Mouse (Mus musculus) megakaryocyte, embryonic 14.5 days (primary cell): ENCODE results near the gene Tmem38a. TPM values are rescaled to one million over a fixed set of nuclear protein-coding genes. Genes with fewer than 3 reads are reported as not detected.

Experiments used
- H3K27me3 ChIP-seq: replicated peaks from 2 replicates; pipeline ENCODE3; 2012; ENCODE audit warnings: inconsistent platforms
- H3K36me3 ChIP-seq: replicated peaks from 2 replicates; pipeline ENCODE3; 2012; ENCODE audit warnings: low read length, inconsistent platforms, mixed read lengths
- H3K4me1 ChIP-seq: 2 replicates; pipeline ENCODE4 v1.6.1; 2012; ENCODE audit warnings: inconsistent platforms
- H3K4me3 ChIP-seq: replicated peaks from 2 replicates; pipeline ENCODE3; 2012; ENCODE audit warnings: moderate library complexity, mild to moderate bottlenecking, inconsistent platforms
- H3K9me3 ChIP-seq: 2 replicates; pipeline ENCODE4 v1.6.1; 2012; ENCODE audit warnings: inconsistent platforms
- FLI1 ChIP-seq: IDR thresholded peaks from 2 replicates; pipeline ENCODE4 v1.6.1; 2012; ENCODE audit warnings: low read length, inconsistent platforms, mixed read lengths
- GATA1 ChIP-seq: IDR thresholded peaks from 3 replicates; pipeline ENCODE4 v1.6.1; 2012; ENCODE audit warnings: mixed read lengths, low read length, inconsistent platforms, borderline replicate concordance
- polyA plus RNA-seq: library from polyadenylated mRNA; stranded (reverse); fragments of >175 nt; gene quantifications from 2 replicates; pipeline ENCODE4 v1.2.3, GENCODE M21; 2012; ENCODE audit warnings: low replicate concordance; ENCODE audit not compliant: insufficient read depth

Gene Tmem38a
- 3.5 TPM in 1 of 2 replicates, not detected in the other for polyA plus RNA-seq

DNA sequence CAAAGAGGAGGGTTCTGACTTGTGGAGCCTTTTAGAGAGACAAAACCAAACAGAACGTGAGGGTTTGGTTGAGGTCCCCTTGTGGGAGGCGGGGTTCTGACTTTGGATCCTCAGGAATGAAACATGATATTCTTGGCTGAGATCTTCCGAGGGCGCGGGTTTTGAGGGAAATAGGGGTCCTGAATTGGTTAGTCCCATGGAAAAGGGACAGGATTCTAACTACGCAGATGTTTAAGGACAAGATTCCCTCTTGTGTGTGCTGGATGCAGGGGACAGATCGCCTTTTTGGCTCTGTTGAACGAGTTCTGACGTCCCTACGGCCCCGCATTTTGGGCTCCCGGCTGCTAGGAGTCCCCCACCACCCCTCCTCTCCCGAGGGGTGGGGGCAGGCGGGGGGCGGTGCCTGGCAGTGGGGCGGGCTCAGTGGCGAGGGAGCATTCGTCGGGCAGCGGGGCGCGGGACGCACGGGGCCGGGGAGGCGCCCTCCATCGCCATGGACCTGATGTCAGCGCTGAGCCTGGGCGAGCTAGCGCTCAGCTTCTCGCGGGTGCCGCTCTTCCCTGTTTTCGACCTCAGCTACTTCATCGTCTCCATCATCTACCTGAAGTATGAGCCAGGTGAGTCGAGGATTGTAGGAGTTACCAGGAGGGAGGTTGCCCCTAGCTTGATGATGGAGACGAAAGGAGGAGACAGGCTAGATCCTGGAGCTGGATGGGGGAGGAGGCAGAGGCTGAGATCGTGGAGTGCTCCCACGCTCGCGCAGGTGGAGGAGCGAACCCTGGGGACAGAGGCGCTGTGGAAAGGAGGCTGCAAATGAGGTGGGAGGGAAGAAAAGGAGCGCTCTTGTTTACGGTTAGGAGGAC, at the start of gene Tmem38a:
TSS of gene Tmem38a (plus strand) at position 445 of the 863 bp plus-strand sequence.
- H3K9me3 ChIP-seq, result no peaks in the 10 kb centered on the region
- peaks cover 49% of the 10 kb centered on the region for H3K4me1 ChIP-seq
- H3K27me3 ChIP-seq, result peaks cover 3% of the 10 kb centered on the region
- TF ChIP-seq FLI1 (no peak), GATA1 (no peak)
- peak within 1 kb of the TSS; percentile 93 for H3K4me3 ChIP-seq
- peaks cover 32% of the 10 kb centered on the region for H3K36me3 ChIP-seq

- no peak overlapping the region for H3K4me3 ChIP-seq
- no peaks in the 10 kb centered on the region for H3K27me3 ChIP-seq
- H3K4me1 ChIP-seq, result peaks cover 60% of the 10 kb centered on the region
- no peaks in the 10 kb centered on the region for H3K9me3 ChIP-seq
- H3K36me3 ChIP-seq, result peaks cover 42% of the 10 kb centered on the region
- no peak for TF ChIP-seq FLI1
- no peak for TF ChIP-seq GATA1
Observed at GRCm38 (mm10) chr8:72532103-72532502, 39.8 kb upstream of the Tmem38a start.

- peaks cover 83% of the 10 kb centered on the region for H3K4me1 ChIP-seq
- no peak for TF ChIP-seq FLI1
- no peak for TF ChIP-seq GATA1
- no peaks in the 10 kb centered on the region for H3K9me3 ChIP-seq
- no peaks in the 10 kb centered on the region for H3K27me3 ChIP-seq
- H3K4me3 ChIP-seq, result no peak overlapping the region
- peaks cover 29% of the 10 kb centered on the region for H3K36me3 ChIP-seq
Observed at GRCm38 (mm10) chr8:72534888-72535287, 37.0 kb upstream of the Tmem38a start.

- TF ChIP-seq FLI1 (no peak), GATA1 (no peak)
- Histone ChIP-seq H3K4me1 (peaks cover 85% of the 10 kb centered on the region), H3K36me3 (peaks cover 29% of the 10 kb centered on the region), H3K27me3 (no peaks in the 10 kb centered on the region), H3K9me3 (no peaks in the 10 kb centered on the region), H3K4me3 (no peak overlapping the region)
Observed at GRCm38 (mm10) chr8:72539234-72539633, 32.6 kb upstream of the Tmem38a start.

DNA sequence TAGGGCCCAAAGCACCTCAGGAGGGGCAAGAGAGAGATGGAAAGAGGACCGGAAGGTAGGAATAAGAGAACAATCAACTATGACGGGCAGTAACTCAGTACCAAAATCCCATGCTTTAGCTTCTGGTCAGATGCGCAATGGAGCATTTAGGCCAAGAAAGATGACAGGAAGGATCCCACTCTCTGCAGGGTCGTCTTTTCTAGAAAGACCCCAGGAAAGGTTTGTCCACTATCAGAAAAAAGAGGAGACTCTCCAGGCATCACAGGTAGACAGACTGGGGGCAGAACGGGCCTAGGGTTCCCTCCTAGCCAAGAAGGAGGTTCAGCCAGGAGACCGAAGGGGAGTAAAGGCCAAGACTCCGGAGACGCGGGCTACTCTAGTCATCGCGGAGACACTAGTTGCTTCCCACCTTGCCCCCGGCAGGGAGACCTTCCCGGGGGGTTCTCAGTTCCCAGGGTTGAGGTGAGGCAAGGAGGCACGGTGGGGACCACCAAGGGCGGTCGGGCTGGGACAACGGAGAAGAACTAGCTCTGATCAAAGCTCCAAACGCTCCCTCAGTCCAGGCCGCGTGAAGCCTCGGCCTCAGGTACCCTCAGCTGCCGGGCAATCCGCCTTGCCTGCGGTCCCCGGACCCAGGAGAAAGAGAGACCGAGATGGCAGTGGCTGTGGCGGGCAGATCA, 24.6 kb upstream of the Tmem38a start:
- Histone ChIP-seq H3K9me3 (no peaks in the 10 kb centered on the region), H3K27me3 (no peaks in the 10 kb centered on the region), H3K4me1 (peaks cover 78% of the 10 kb centered on the region), H3K36me3 (peaks cover 46% of the 10 kb centered on the region), H3K4me3 (peak overlapping the region; percentile 99)
- no peak for TF ChIP-seq FLI1
- TF ChIP-seq GATA1, result no peak

DNA sequence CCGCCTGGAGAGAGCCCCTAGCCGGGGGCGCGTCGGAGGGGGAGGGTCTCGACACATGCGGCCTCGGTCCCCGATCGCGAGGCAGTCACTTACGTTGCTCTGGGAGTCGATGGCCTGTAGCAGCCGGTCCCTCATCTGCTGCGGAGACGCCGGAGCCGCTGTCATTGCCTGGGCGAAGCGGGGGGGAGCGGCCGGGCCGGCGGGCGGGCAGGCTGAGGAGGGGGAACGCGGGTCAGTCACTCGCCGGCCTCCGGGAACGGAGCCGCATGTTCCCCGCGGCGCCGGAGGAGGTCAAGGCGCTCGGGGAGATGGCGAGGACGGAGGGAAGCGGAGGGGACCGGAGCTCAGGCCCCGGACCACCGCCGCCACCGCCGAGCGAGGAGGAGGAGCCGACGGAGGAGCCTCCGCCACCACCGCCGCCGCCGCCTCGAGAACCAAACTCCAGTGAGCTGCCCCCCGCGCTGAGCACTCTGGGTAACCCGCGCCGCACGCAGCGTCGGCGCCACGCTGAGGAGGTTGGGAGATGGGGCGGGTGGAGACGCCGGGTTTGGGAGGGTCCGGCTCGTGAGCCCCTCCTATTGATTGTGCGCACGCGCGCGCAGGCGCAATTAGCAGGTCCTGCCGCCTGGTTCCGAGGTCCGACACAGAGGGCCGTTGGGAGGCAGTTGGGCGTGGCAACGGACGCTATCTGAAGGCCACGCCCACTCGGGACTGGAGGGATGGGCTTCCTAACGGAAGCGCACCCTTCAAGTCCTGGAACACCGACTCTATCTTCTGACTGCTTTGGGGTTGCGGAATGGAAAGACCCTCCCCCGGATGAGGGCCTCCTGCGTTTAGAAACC, 23.8 kb upstream of the Tmem38a start, which contains the start of gene Med26:
TSS of gene Med26 (minus strand) at position 469 of the 842 bp plus-strand sequence.
- Histone ChIP-seq H3K4me1 (peaks cover 78% of the 10 kb centered on the region), H3K27me3 (no peaks in the 10 kb centered on the region), H3K36me3 (peaks cover 50% of the 10 kb centered on the region), H3K9me3 (no peaks in the 10 kb centered on the region), H3K4me3 (peak within 1 kb of the TSS; percentile 99)
- TF ChIP-seq GATA1 (no peak), FLI1 (no peak)

- TF ChIP-seq FLI1 (no peak), GATA1 (no peak)
- no peaks in the 10 kb centered on the region for H3K9me3 ChIP-seq
- H3K27me3 ChIP-seq, result no peaks in the 10 kb centered on the region
- H3K4me3 ChIP-seq, result peak overlapping the region; percentile 99
- H3K36me3 ChIP-seq, result peaks cover 50% of the 10 kb centered on the region
- peaks cover 78% of the 10 kb centered on the region for H3K4me1 ChIP-seq
Observed at GRCm38 (mm10) chr8:72548644-72549313, 23.1 kb upstream of the Tmem38a start.

DNA sequence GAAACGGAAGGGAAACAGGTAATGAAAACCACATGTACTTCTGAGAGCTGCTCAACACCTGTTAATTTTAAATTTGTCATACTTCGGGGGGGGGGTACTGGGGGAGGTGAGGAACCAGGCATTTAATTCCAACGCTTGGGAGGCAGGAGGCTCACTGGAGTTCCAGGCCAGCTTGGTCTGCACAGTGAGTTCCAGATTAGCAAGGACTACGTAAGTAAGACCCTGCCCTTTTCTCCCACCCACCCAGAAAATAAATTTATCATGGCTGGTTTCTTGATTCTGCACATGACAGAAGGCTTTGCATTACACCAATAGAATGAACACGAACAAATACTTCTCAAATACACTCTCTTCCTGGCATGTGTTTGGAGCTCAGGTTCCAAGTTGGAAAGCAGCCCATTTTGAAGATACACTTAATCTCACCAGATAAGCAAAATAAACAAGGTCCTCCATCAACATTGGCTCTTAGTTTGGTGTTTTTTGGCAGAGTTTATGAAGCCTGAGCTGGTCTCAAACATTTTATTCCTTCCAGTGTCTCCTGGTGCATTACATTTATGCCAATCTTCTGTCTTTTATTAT, 22.5 kb upstream of the Tmem38a start:
- peaks cover 76% of the 10 kb centered on the region for H3K4me1 ChIP-seq
- H3K27me3 ChIP-seq, result no peaks in the 10 kb centered on the region
- H3K4me3 ChIP-seq, result peak overlapping the region; percentile 99
- peaks cover 49% of the 10 kb centered on the region for H3K36me3 ChIP-seq
- TF ChIP-seq GATA1, result no peak
- TF ChIP-seq FLI1, result no peak
- no peaks in the 10 kb centered on the region for H3K9me3 ChIP-seq
